Mouse (Mus musculus): Measurements from ENCODE around the gene Cfap44. TPM values are rescaled to one million over a fixed set of nuclear protein-coding genes. Genes with fewer than 3 reads are reported as not detected.

Gene Cfap44
- polyA plus RNA-seq, 1 experiment from 2014 or later, result 6.7 TPM

DNA sequence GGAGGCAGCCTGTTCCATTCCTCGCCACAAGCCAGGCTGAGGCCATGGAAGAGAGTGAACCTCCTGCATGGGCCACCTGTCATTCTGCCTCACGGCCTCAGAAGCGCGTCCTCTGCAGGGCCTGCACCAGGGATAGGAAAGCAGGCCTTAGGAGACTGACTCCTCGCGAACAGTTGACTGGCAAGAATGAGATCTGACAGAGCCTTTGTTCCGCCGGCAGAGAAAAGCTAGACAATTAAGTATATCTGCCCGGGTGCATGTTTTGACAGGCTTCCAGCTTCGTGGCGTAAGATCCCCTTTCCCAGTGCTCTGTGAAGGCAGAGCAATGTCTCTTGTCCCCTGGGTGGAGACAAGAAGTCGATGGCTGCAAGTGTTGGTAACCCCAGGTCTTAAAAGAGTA is 132.1 kb downstream of the Cfap44 start:
- WGBS, result 4% methylated on average over 12 of the region's 12 CpGs
- H3K9ac ChIP-seq (ENCODE audit: low read depth, low read length), result no peak overlapping the region
- peak overlapping the region; percentile 70 for H3K27ac ChIP-seq (ENCODE audit: low read depth, low read length)
- peaks cover 6% of the 10 kb centered on the region for H3K4me1 ChIP-seq (replicated peaks; ENCODE audit: control insufficient read depth, insufficient read depth, low read length)
- no peak overlapping the region for H3K4me3 ChIP-seq (ENCODE audit: low read depth, low read length)
- ATAC-seq (ENCODE audit: low FRiP score) (no peak), DNase-seq (ENCODE audit: low spot score) (peak; percentile 61)
- no peak overlapping the region; the same call in 1 of the 2 replicates for H3K4me2 ChIP-seq (replicated peaks; ENCODE audit: low read depth, low read length)
- no peaks in the 10 kb centered on the region for H3K36me3 ChIP-seq (ENCODE audit: control insufficient read depth, insufficient read depth, low read length)
- no peaks in the 10 kb centered on the region for H3K27me3 ChIP-seq (ENCODE audit: control insufficient read depth, insufficient read depth, low read length)
- no peaks in the 10 kb centered on the region for H3K9me3 ChIP-seq (ENCODE audit: control insufficient read depth, low read length)

DNA sequence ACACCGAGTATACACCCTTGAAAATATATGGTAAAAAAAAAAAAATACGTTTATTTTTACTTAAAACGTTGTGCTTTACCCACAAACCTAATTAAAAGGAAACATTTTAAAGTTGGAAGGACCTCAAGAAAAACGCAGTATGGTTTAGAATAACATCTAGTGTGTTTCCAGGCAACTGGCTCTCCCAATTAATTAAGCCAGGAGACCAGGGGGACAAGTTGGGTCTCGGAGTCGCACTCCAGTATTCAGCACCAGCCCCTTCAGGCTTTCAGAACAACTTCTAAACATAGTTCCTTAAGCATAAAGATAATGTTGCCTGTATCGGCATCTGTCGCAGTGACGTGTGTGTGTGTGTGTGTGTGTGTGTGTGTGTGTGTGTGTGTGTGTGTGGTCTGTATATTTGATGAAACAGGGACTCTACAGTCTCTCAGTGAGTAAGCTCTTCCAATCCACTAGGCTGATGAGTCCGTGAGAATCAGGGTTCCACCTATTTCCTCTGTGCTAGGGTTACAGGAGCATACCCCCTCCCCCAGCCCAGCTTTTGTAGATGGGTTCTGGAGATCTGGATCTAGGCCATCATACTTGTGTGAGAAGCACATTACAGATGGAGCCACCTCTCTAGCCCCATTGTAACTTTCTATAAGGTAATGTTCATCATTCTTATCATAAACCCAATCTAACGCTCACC is 132.8 kb downstream of the Cfap44 start:
- ATAC-seq (ENCODE audit: low FRiP score) (no peak), DNase-seq (ENCODE audit: low spot score) (no peak)
- Histone ChIP-seq H3K4me3 (ENCODE audit: low read depth, low read length) (no peak overlapping the region), H3K27ac (ENCODE audit: low read depth, low read length) (peak overlapping the region; percentile 47; the same call in 1 of the 2 replicates), H3K9ac (ENCODE audit: low read depth, low read length) (no peak overlapping the region), H3K27me3 (ENCODE audit: control insufficient read depth, insufficient read depth, low read length) (no peaks in the 10 kb centered on the region), H3K4me2 (replicated peaks; ENCODE audit: low read depth, low read length) (no peak overlapping the region), H3K36me3 (ENCODE audit: control insufficient read depth, insufficient read depth, low read length) (peaks cover 2% of the 10 kb centered on the region; the same call in 1 of the 2 replicates), H3K4me1 (replicated peaks; ENCODE audit: control insufficient read depth, insufficient read depth, low read length) (peaks cover 6% of the 10 kb centered on the region), H3K9me3 (ENCODE audit: control insufficient read depth, low read length) (no peaks in the 10 kb centered on the region)
- 50% methylated on average over 11 of the region's 11 CpGs for WGBS

DNA sequence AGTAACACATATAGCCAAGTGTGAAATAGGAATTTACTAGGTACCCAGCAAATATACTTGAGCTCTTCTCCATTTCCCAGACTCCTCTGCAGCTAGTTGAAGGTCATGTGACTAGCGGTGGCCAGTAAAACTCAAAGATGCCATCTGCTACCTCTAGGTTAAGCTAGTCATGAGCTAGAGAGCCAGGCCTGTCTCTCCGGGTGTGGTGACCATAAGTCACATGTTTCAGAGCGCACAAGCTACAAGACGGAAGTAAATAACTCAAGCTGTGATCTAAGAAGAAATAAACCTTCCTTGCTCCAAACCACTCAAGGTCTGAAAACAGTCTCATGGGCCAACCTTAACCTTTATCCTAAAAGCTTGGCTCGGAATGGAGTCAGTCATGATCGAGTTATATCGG is 134.4 kb downstream of the Cfap44 start:
- no peak for DNase-seq (ENCODE audit: low spot score)
- Histone ChIP-seq H3K9me3 (ENCODE audit: control insufficient read depth, low read length) (no peaks in the 10 kb centered on the region), H3K36me3 (ENCODE audit: control insufficient read depth, insufficient read depth, low read length) (peaks cover 3% of the 10 kb centered on the region; the same call in 1 of the 2 replicates), H3K4me3 (ENCODE audit: low read depth, low read length) (no peak overlapping the region), H3K27me3 (ENCODE audit: control insufficient read depth, insufficient read depth, low read length) (no peaks in the 10 kb centered on the region), H3K27ac (ENCODE audit: low read depth, low read length) (peak overlapping the region; percentile 88; the same call in 1 of the 2 replicates), H3K4me1 (replicated peaks; ENCODE audit: control insufficient read depth, insufficient read depth, low read length) (peaks cover 10% of the 10 kb centered on the region), H3K9ac (ENCODE audit: low read depth, low read length) (no peak overlapping the region), H3K4me2 (replicated peaks; ENCODE audit: low read depth, low read length) (no peak overlapping the region)
- WGBS, result 89% methylated on average over 7 of the region's 7 CpGs
- ATAC-seq (ENCODE audit: low FRiP score), result no peak

DNA sequence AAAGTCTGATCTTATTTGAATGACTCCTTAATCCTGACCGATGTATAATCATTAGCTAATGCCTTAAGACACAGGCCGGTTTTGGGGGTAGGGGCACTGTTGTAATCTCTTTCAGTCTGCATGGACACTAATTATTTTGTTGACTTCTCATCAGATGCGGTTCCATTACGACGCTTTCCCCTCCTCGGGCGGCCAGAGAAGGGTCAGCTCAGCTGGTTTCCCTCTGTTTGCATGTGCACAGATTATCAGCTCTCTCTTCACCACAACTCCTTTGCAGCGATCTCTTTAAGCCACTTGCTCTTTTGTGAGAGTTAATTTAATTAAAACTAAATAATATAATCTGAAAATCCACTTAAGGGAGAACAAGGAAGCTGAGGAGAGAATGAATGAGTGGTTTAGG is 135.1 kb downstream of the Cfap44 start:
- peaks cover 3% of the 10 kb centered on the region; the same call in 1 of the 2 replicates for H3K36me3 ChIP-seq (ENCODE audit: control insufficient read depth, insufficient read depth, low read length)
- H3K27me3 ChIP-seq (ENCODE audit: control insufficient read depth, insufficient read depth, low read length), result no peaks in the 10 kb centered on the region
- H3K4me2 ChIP-seq (replicated peaks; ENCODE audit: low read depth, low read length), result peak overlapping the region; percentile 43
- 27% methylated on average over 8 of the region's 8 CpGs for WGBS
- H3K9me3 ChIP-seq (ENCODE audit: control insufficient read depth, low read length), result no peaks in the 10 kb centered on the region
- DNase-seq (ENCODE audit: low spot score) (peak; percentile 44), ATAC-seq (ENCODE audit: low FRiP score) (no peak)
- peak overlapping the region; percentile 88 for H3K27ac ChIP-seq (ENCODE audit: low read depth, low read length)
- no peak overlapping the region; the same call in 1 of the 2 replicates for H3K9ac ChIP-seq (ENCODE audit: low read depth, low read length)
- peaks cover 12% of the 10 kb centered on the region for H3K4me1 ChIP-seq (replicated peaks; ENCODE audit: control insufficient read depth, insufficient read depth, low read length)
- H3K4me3 ChIP-seq (ENCODE audit: low read depth, low read length), result no peak overlapping the region

DNA sequence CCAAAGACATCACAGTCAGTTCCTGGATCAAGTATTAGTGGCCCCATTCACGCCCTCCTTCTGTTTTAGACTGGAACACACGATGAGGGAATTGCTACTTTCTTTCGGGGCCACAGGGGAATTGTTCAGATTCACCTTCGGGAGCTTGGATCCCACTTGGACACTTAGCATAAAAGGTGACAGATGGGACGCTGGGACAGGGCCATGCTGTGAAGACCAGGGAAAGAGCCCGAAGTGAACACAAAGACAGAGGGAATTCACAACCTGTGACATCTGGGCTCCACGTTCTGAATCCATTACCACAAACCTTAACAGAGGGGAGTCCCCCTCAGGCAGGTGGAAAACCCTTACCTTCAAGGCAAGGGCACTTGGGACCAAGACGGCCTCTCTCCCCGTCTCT is 135.6 kb downstream of the Cfap44 start:
- Histone ChIP-seq H3K27me3 (ENCODE audit: control insufficient read depth, insufficient read depth, low read length) (no peaks in the 10 kb centered on the region), H3K4me3 (ENCODE audit: low read depth, low read length) (peak overlapping the region; percentile 6; the same call in 1 of the 2 replicates), H3K27ac (ENCODE audit: low read depth, low read length) (peak overlapping the region; percentile 88), H3K9ac (ENCODE audit: low read depth, low read length) (peak overlapping the region; percentile 16; the same call in 1 of the 2 replicates), H3K4me2 (replicated peaks; ENCODE audit: low read depth, low read length) (peak overlapping the region; percentile 43), H3K9me3 (ENCODE audit: control insufficient read depth, low read length) (no peaks in the 10 kb centered on the region), H3K36me3 (ENCODE audit: control insufficient read depth, insufficient read depth, low read length) (peaks cover 3% of the 10 kb centered on the region; the same call in 1 of the 2 replicates), H3K4me1 (replicated peaks; ENCODE audit: control insufficient read depth, insufficient read depth, low read length) (peaks cover 14% of the 10 kb centered on the region)
- DNase-seq (ENCODE audit: low spot score), result peak; percentile 63
- 9% methylated on average over 9 of the region's 9 CpGs for WGBS
- peak; percentile 45 for ATAC-seq (ENCODE audit: low FRiP score)

DNA sequence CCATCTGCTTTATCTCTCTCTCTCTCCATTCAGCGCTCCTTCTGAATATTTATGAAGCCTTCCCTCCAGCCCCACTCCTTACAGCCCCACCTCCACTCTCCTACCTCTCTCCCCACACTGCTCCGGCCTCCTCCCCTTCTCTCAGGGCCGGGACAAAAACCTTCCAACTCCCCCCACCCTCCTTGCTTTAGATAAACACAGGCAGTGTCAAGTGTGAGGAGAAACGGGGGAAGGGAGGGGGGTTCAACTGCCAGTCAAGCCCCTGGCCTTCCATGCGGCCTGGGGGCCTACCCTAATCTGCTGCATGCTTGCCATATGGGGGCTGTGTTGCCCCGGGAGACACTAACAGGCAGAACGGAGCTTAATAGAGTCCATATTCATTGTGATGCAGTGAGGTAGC is 136.2 kb downstream of the Cfap44 start:
- peak overlapping the region; percentile 16; the same call in 1 of the 2 replicates for H3K9ac ChIP-seq (ENCODE audit: low read depth, low read length)

DNA sequence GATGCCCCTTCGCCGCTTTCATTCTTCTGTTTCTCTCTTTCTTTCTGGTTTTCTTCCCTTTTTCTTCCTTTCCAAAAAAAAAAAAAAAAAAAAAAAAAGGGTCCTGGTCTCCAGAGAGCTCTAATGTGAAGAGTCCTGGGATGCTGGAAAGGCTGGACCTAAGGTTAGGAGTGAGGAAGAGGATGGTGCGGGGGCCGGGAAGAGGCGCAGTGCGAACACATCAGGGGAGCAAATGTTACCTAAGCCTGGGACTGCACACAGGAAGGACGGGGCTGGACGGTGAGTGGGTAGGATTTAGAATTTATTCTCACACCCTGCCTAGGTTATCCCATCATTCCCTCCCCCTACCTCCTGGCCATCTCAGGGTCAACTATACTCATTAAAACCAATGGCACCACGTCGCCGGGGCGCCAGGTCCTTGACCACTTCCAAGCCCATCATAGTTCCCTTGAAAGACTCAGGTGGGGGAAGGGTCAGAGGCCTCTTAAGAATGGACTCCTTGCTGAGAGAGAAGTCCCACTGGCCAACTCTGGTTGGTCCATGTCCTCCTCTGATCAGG is 136.7 kb downstream of the Cfap44 start:
- Histone ChIP-seq H3K9ac (ENCODE audit: low read depth, low read length) (no peak overlapping the region; the same call in 1 of the 2 replicates), H3K4me3 (ENCODE audit: low read depth, low read length) (peak overlapping the region; percentile 19), H3K27ac (ENCODE audit: low read depth, low read length) (peak overlapping the region; percentile 88), H3K27me3 (ENCODE audit: control insufficient read depth, insufficient read depth, low read length) (no peaks in the 10 kb centered on the region), H3K4me2 (replicated peaks; ENCODE audit: low read depth, low read length) (peak overlapping the region; percentile 39), H3K9me3 (ENCODE audit: control insufficient read depth, low read length) (no peaks in the 10 kb centered on the region), H3K4me1 (replicated peaks; ENCODE audit: control insufficient read depth, insufficient read depth, low read length) (peaks cover 19% of the 10 kb centered on the region), H3K36me3 (ENCODE audit: control insufficient read depth, insufficient read depth, low read length) (peaks cover 3% of the 10 kb centered on the region; the same call in 1 of the 2 replicates)
- 8% methylated on average over 12 of the region's 12 CpGs for WGBS
- peak; percentile 48 for ATAC-seq (ENCODE audit: low FRiP score)
- peak; percentile 63 for DNase-seq (ENCODE audit: low spot score)

More for the DNA sequence above, 136.2 kb downstream of the Cfap44 start:
- ATAC-seq (ENCODE audit: low FRiP score), result peak; percentile 95
- peak; percentile 93 for DNase-seq (ENCODE audit: low spot score)
- Histone ChIP-seq H3K4me2 (replicated peaks; ENCODE audit: low read depth, low read length) (peak overlapping the region; percentile 43), H3K9me3 (ENCODE audit: control insufficient read depth, low read length) (no peaks in the 10 kb centered on the region), H3K4me3 (ENCODE audit: low read depth, low read length) (peak overlapping the region; percentile 6; the same call in 1 of the 2 replicates), H3K27ac (ENCODE audit: low read depth, low read length) (peak overlapping the region; percentile 88), H3K36me3 (ENCODE audit: control insufficient read depth, insufficient read depth, low read length) (peaks cover 3% of the 10 kb centered on the region; the same call in 1 of the 2 replicates), H3K4me1 (replicated peaks; ENCODE audit: control insufficient read depth, insufficient read depth, low read length) (peaks cover 19% of the 10 kb centered on the region), H3K27me3 (ENCODE audit: control insufficient read depth, insufficient read depth, low read length) (no peaks in the 10 kb centered on the region)
- 1% methylated on average over 7 of the region's 7 CpGs for WGBS
